Mouse (Mus musculus) thymus, adult 2 months (tissue): Measurements from ENCODE around the gene Troap.

Experiments
- CTCF ChIP-seq: fragments of 200-500 bp; IDR thresholded peaks from 2 replicates; pipeline ENCODE4 v1.5.1; 2012; ENCODE audit warnings: mild to moderate bottlenecking, control low read depth, low read length, moderate library complexity, borderline replicate concordance; ENCODE audit not compliant: control insufficient read depth, poor library complexity, insufficient read depth; ENCODE audit errors: extremely low read depth
- POLR2A ChIP-seq: fragments of 200-500 bp; IDR thresholded peaks from 2 replicates; pipeline ENCODE4 v1.6.1; 2012; ENCODE audit warnings: mild to moderate bottlenecking, low read length, control low read depth, moderate library complexity; ENCODE audit not compliant: control insufficient read depth, poor library complexity, insufficient read depth; ENCODE audit errors: extremely low read depth

DNA sequence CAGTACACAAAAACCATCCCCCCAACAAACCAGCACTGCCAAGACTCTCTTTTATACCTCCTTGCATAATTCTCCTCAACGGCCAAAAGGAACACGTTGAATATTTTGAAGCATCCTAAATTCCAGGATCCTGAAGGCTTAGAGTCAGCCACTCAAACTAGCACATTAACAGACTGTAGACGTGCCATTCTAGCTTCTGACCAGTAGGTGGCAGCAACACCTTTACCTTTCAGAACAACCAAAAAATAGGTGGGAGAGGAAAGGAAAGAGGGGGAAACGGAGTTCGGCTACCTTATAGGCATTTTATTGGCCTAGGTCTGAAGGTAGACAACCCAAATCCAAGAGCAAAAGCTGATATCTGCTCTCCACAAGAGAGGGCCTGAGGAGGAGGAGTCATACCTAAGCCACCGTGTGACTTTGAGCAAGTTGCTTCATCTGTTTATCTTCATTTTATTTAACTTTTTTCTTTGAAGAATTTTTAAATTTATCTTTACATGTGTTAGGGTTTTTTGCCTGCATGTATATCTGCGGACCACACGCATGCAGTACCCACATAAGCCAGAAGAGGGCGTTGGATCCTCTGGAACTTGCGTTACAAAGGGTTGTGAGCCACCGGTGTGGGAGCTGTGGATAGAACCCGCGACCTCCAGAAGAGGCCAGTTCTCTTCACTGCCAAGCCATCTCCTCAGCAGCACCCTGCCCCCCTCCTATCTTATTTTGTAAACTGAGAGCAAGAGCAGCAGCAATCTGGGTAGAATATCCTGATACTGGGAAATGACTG lies 24.7 kb upstream of the Troap start:
- 0 out of 2 replicates have a peak, but pooled peaks have one; percentile 61 for TF ChIP-seq CTCF
- TF ChIP-seq POLR2A: no peak
